Mouse (Mus musculus) central nervous system, embryonic 11.5 days (tissue): ENCODE data around the gene Smarca4. TPM values are rescaled to one million over a fixed set of nuclear protein-coding genes. Genes with fewer than 3 reads are reported as not detected.

Experiments used
- polyA plus RNA-seq: library from polyadenylated mRNA; depleted of rRNA; stranded (reverse); fragments of >200 nt; gene quantifications from 2 replicates; pipeline ENCODE4 v1.2.3, GENCODE M21; 2012; rRNA removed

The Smarca4 gene
- 153 and 166 TPM in 2 replicates for polyA plus RNA-seq

GRCm38 (mm10) chr9:21615617-21616231, at the start of gene Smarca4:
Gene Smarca4, plus strand, starts transcription at chr9:21616169.

DNA sequence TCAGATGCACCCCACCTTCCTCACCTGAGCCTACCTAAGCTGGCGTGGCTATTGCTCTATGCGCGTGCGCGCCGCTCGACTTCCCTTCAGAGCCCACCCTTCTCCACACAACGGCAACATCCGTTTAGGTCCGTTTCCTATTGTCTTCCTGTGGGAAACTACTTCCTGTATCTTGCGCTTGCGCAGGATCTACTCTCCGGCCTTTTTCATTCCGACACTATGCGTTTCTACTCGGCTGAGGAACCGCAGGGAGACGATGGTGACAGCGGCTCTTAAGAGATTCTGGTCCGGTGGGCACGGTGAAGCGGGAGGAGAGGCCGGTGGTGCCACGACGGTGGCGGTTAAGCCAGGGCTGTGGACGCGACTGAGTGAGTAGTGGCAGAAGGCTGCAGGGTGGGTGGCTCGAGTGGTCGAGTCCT, 23.3 kb upstream of the Smarca4 start, which contains the start of the genes Timm29 and Yipf2:
Gene Timm29 (plus strand): TSS at position 20 of the 419 bp plus-strand sequence.
Gene Yipf2 (minus strand): TSS at position 126 of the 419 bp plus-strand sequence.

GRCm38 (mm10) chr9:21723377-21724146, 107.6 kb downstream of the Smarca4 start, which contains the start of gene Ldlr:
Gene Ldlr, plus strand, starts transcription at chr9:21723483.

Other genes with a start within 250 kb of the Smarca4 start
- 196 and 241 TPM in 2 replicates for gene Ilf3, start 248.3 kb upstream of the Smarca4 start, polyA plus RNA-seq
- gene Qtrt1, start 204.3 kb upstream of the Smarca4 start, polyA plus RNA-seq = 74.3 and 76.9 TPM in 2 replicates
- 50.9 and 59.2 TPM in 2 replicates for gene Dnm2, start 191.3 kb upstream of the Smarca4 start, polyA plus RNA-seq
- 56.2 and 62.2 TPM in 2 replicates for gene Tmed1, start 105.9 kb upstream of the Smarca4 start, polyA plus RNA-seq
- gene AB124611, start 90.0 kb upstream of the Smarca4 start, polyA plus RNA-seq = 0.70 and 0.75 TPM in 2 replicates
- gene Carm1, start 69.3 kb upstream of the Smarca4 start, polyA plus RNA-seq = 60.6 and 128 TPM in 2 replicates
- 43.3 and 43.5 TPM in 2 replicates for gene Timm29, start 23.4 kb upstream of the Smarca4 start, polyA plus RNA-seq
- 8.9 and 14.4 TPM in 2 replicates for gene Yipf2, start 23.3 kb upstream of the Smarca4 start, polyA plus RNA-seq
- gene Ldlr, start 107.3 kb downstream of the Smarca4 start, polyA plus RNA-seq = 32.9 and 34.9 TPM in 2 replicates
- gene Spc24, start 144.1 kb downstream of the Smarca4 start, polyA plus RNA-seq = 96.4 and 121 TPM in 2 replicates
- 14.3 and 22.8 TPM in 2 replicates for gene Kank2, start 182.6 kb downstream of the Smarca4 start, polyA plus RNA-seq
- 0.17 and 0.86 TPM in 2 replicates for gene Angptl8, start 219.3 kb downstream of the Smarca4 start, polyA plus RNA-seq
- 47.1 and 89.7 TPM in 2 replicates for gene Dock6, start 236.5 kb downstream of the Smarca4 start, polyA plus RNA-seq